Mouse (Mus musculus) kidney, embryonic 16.5 days (tissue): Measurements from ENCODE around the gene Camta2. TPM values are rescaled to one million over a fixed set of nuclear protein-coding genes. Genes with fewer than 3 reads are reported as not detected.

ENCODE experiments used
- ATAC-seq: fragments of 200-750 bp; cut with Nextera tagmentation; 2 replicates; pipeline ENCODE4 v1.8.0; 2017; ENCODE audit warnings: moderate TSS enrichment; ENCODE audit not compliant: low FRiP score, low TSS enrichment
- H3K27ac ChIP-seq: fragments of 300-500 bp; sonication (generic); 2 replicates; pipeline ENCODE4 v1.5.1; 2014; ENCODE audit warnings: low read length
- H3K27me3 ChIP-seq: fragments of 300-500 bp; sonication (generic); 2 replicates; pipeline ENCODE4 v1.6.1; 2014; ENCODE audit warnings: low read length, control low read depth, mixed read lengths; ENCODE audit not compliant: insufficient read depth
- H3K36me3 ChIP-seq: fragments of 300-500 bp; sonication (generic); 2 replicates; pipeline ENCODE4 v1.6.1; 2014; ENCODE audit warnings: low read length, control low read depth, mixed read lengths; ENCODE audit not compliant: insufficient read depth
- H3K4me1 ChIP-seq: fragments of 300-500 bp; sonication (generic); 2 replicates; pipeline ENCODE4 v1.6.1; 2014; ENCODE audit warnings: low read length, control low read depth, mixed read lengths; ENCODE audit not compliant: insufficient read depth
- H3K4me2 ChIP-seq: fragments of 300-500 bp; sonication (generic); replicated peaks from 2 replicates; pipeline ENCODE4 v1.6.1; 2014; ENCODE audit warnings: low read depth, low read length
- H3K4me3 ChIP-seq: fragments of 300-500 bp; sonication (generic); 2 replicates; pipeline ENCODE4 v1.5.1; 2014; ENCODE audit warnings: mild to moderate bottlenecking, low read length
- H3K9ac ChIP-seq: fragments of 300-500 bp; sonication (generic); replicated peaks from 2 replicates; pipeline ENCODE4 v1.6.1; 2014; ENCODE audit warnings: low read length
- H3K9me3 ChIP-seq: fragments of 300-500 bp; sonication (generic); 2 replicates; pipeline ENCODE4 v1.6.1; 2016; ENCODE audit warnings: low read length, control low read depth
- WGBS: fragments of 180-500 bp; shearing (Covaris S2); extraction: QIAGEN DNeasy Blood & Tissue Kit; methylation state at CpG from one replicate; pipeline ENCODE4 v1.1.7; 2014; 5-methylcytosine and 5-hydroxymethylcytosine counted together
- polyA plus RNA-seq: library from polyadenylated mRNA; unstranded; fragments of >200 nt; fragmentation: Nextera tagmentation; extraction: Ambion mirVana; gene quantifications from 2 replicates; pipeline ENCODE4 v1.2.1, GENCODE M21; 2015

The Camta2 gene
- polyA plus RNA-seq, 1 experiment from 2014 or later: 12.7 TPM

DNA sequence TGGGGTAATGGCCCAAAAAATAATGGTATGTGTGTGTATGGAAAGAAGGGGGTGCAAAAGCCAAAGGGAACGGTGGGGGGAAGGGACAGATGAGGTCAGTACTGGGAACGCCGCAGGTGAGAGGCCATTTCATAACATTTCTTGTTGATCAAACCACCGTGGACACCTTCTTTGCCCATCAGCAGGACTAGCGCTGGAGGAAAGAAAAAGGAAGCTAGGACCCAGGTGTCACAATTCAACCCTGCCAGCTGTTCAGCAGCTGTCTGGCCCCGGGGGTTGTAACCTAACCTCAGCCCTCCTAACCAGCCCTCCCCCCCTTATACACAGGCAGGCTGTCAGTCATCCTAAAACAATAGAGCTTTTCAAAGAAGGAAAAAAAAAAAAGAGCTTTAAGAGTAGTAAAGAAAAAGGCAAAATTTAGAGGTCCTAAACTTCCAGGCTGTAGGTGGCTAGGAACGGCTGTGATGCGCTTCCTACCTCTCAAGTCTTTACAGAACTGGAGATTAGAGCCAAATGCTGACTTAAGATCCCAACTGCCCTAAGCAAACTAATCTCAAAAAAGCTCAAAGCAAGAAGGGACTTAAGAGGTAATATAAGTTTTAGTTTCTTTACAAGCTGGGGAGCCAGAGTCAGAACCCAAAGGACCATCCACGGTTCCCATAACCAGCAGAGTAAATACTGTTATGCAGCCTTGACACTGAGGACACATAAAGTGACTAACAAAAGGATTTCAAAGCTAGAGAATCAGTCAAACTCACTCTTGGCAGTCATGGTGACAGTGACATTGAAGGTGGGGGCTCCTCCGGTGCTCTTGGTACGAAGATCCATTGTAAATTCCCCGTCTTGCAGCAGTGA is 35.6 kb downstream of the Camta2 start:
- no peaks in the 10 kb centered on the region for H3K27me3 ChIP-seq
- peaks cover 67% of the 10 kb centered on the region for H3K4me1 ChIP-seq
- H3K4me2 ChIP-seq: peak overlapping the region; percentile 98
- no peaks in the 10 kb centered on the region for H3K9me3 ChIP-seq
- WGBS: 39% methylated on average over 12 of the region's 12 CpGs
- H3K27ac ChIP-seq: peak overlapping the region; percentile 99
- peak overlapping the region; percentile 99 for H3K9ac ChIP-seq
- H3K36me3 ChIP-seq: peaks cover 41% of the 10 kb centered on the region
- peak overlapping the region; percentile 100 for H3K4me3 ChIP-seq
- no peak for ATAC-seq

DNA sequence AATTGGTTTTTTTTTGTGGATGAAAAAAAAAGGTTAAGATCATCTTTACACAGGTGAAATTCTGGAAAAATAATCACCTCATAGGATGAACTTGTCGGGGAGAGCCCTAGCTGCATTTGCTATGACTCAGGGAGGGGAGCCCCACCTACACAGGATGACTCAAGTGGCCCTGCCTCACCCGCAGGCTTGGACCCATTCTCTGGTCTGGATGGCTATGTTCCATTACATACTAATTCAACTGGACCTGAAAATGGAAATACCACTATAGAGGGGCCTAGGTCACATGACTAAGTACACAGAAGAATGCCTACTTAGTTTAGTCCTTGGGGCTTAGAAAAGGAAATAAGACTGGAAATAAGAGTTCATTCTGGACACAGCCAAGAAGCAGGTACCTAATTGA is 36.5 kb downstream of the Camta2 start:
- H3K27me3 ChIP-seq: no peaks in the 10 kb centered on the region
- peak overlapping the region; percentile 98; the same call in 1 of the 2 replicates for H3K4me2 ChIP-seq
- H3K4me1 ChIP-seq: peaks cover 59% of the 10 kb centered on the region
- peaks cover 41% of the 10 kb centered on the region for H3K36me3 ChIP-seq
- ATAC-seq: no peak
- WGBS: 68% methylated on average over 2 of the region's 2 CpGs
- H3K9ac ChIP-seq: no peak overlapping the region; the same call in 1 of the 2 replicates
- H3K4me3 ChIP-seq: peak overlapping the region; percentile 100; the same call in 1 of the 2 replicates
- H3K9me3 ChIP-seq: no peaks in the 10 kb centered on the region
- H3K27ac ChIP-seq: no peak overlapping the region; the same call in 1 of the 2 replicates

DNA sequence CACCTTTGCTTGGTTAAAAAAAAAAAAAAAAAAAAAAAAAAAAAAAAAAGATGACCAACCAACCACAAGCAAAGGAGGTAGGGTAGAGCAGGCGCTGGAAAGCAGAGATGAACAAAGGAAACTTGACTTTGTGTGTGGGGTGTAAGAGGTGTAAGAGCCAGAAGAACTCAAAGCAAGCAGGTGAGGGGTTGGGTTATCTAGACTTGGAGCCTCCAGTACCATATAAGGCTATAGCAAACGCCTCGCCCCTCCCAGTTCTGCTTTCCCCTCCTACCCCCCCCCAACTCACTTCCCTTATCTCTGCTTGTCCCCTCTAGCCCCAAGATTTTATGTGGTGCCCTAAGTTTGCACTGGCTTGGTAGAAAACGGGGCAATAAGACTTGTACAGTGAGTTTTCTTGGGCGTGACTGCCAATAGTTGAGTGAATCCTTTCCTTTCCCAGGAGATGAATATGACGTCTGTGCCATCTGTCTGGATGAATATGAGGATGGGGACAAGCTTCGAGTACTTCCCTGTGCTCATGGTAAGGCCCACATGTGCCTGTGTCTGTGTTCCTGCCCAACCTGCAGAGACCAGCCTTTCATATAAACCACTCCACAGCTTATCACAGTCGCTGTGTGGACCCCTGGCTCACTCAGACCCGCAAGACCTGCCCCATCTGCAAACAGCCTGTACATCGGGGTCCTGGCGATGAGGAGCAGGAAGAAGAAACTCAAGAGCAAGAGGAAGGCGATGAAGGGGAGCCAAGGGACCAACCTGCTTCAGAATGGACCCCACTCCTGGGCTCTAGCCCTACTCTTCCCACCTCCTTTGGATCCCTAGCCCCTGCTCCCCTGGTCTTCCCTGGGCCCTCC is 37.4 kb downstream of the Camta2 start:
- peaks cover 58% of the 10 kb centered on the region for H3K4me1 ChIP-seq

DNA sequence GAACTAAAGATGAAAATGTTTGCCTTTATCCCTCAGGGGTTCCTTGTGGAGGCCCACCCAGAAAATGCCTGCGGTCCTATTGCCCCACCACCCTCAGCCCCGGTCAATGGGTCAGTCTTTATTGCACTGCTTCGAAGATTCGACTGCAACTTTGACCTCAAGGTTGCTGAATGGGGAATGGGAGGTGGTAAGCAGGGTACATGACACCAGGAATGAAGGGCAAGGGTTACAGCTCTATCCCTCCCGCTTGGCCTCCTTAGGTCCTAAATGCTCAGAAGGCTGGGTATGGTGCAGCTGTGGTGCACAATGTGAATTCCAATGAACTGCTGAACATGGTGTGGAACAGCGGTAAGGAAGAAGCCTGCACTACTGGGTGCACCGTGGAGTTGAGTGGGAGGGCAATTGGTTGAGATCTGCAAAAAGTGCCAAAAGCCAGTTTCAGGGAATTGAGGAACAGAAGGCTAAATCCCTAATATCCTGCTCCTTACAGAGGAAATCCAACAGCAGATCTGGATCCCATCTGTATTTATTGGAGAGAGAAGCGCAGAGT is 38.6 kb downstream of the Camta2 start:
- H3K9me3 ChIP-seq: no peaks in the 10 kb centered on the region
- peaks cover 63% of the 10 kb centered on the region for H3K4me1 ChIP-seq
- H3K4me3 ChIP-seq: peak overlapping the region; percentile 68; the same call in 1 of the 2 replicates
- no peaks in the 10 kb centered on the region for H3K27me3 ChIP-seq
- no peak for ATAC-seq
- WGBS: 71% methylated on average over 8 of the region's 8 CpGs
- no peak overlapping the region for H3K27ac ChIP-seq
- peaks cover 52% of the 10 kb centered on the region for H3K36me3 ChIP-seq
- H3K4me2 ChIP-seq: 0 out of 2 replicates have a peak overlapping the region, but pooled peaks have one; percentile 97
- 0 out of 2 replicates have a peak overlapping the region, but pooled peaks have one; percentile 36 for H3K9ac ChIP-seq

More for the DNA sequence above, 37.4 kb downstream of the Camta2 start:
- Histone ChIP-seq H3K4me3 (no peak overlapping the region), H3K36me3 (peaks cover 41% of the 10 kb centered on the region), H3K9ac (0 out of 2 replicates have a peak overlapping the region, but pooled peaks have one; percentile 19), H3K27me3 (no peaks in the 10 kb centered on the region), H3K4me2 (peak overlapping the region; percentile 98; the same call in 1 of the 2 replicates), H3K27ac (no peak overlapping the region; the same call in 1 of the 2 replicates), H3K9me3 (no peaks in the 10 kb centered on the region)
- WGBS: 82% methylated on average over 12 of the region's 12 CpGs
- no peak for ATAC-seq

DNA sequence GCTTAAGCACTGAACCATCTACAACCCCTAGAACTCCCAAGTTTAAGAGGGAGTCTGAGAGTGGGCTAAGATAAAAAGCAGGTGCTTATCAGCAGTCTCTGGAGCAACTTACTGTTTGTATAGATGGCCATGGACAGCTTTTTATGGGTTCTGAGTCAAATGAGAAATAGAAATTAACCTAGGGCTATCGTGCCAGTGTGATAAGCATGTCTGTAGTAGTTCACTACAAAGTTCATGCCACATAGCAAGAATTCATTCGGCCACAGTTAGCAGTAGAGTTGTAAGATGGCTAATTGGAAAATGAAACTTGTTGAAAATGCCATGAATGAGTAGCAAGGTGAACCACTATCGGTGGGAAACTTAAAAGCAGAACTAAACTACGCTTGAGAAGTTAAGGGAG is 39.4 kb downstream of the Camta2 start:
- H3K27me3 ChIP-seq: no peaks in the 10 kb centered on the region
- peaks cover 63% of the 10 kb centered on the region for H3K4me1 ChIP-seq
- peak overlapping the region; percentile 99; the same call in 1 of the 2 replicates for H3K27ac ChIP-seq
- peak overlapping the region; percentile 68 for H3K4me3 ChIP-seq
- no peaks in the 10 kb centered on the region for H3K9me3 ChIP-seq
- no peak for ATAC-seq
- 78% methylated on average over 4 of the region's 4 CpGs for WGBS
- peak overlapping the region; percentile 76 for H3K9ac ChIP-seq
- peak overlapping the region; percentile 97 for H3K4me2 ChIP-seq
- peaks cover 57% of the 10 kb centered on the region for H3K36me3 ChIP-seq

DNA sequence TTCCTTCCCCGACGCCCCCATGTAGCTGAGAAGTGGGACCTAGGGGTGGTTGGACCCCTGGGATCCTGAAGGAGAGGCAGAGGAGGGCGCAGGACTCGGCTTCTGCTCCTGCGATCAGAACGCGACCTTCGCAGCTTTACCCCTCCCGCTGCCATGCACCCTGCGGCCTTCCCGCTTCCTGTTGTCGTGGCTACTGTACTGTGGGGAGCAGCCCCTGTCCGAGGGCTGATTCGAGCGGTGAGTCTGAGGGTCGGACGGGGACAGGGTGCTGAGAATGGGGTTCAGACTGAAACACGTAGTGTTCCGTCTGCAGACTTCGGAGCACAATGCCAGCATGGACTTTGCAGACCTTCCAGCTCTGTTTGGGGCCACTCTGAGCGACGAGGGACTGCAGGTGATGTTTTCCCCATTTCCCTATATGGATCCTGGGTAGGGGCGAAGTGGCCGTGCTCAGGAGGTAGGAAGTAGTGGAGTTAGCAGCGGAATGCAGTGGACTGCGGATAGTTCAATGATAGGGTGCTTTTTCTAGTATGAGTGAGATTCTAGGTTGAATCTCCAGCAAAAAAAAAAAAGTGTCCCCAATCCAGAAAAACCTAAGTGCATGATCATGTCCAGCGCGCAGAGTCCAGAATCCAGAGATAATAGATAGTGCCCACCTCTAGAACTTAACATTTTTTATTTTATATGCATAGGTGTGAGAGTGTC is 40.0 kb downstream of the Camta2 start:
- peak overlapping the region; percentile 68 for H3K4me3 ChIP-seq
- H3K9ac ChIP-seq: peak overlapping the region; percentile 76
- H3K4me1 ChIP-seq: peaks cover 61% of the 10 kb centered on the region
- no peaks in the 10 kb centered on the region for H3K9me3 ChIP-seq
- H3K4me2 ChIP-seq: peak overlapping the region; percentile 97
- peaks cover 60% of the 10 kb centered on the region for H3K36me3 ChIP-seq
- WGBS: 2% methylated on average over 28 of the region's 28 CpGs
- peak; percentile 12 for ATAC-seq
- no peaks in the 10 kb centered on the region for H3K27me3 ChIP-seq
- peak overlapping the region; percentile 99 for H3K27ac ChIP-seq

DNA sequence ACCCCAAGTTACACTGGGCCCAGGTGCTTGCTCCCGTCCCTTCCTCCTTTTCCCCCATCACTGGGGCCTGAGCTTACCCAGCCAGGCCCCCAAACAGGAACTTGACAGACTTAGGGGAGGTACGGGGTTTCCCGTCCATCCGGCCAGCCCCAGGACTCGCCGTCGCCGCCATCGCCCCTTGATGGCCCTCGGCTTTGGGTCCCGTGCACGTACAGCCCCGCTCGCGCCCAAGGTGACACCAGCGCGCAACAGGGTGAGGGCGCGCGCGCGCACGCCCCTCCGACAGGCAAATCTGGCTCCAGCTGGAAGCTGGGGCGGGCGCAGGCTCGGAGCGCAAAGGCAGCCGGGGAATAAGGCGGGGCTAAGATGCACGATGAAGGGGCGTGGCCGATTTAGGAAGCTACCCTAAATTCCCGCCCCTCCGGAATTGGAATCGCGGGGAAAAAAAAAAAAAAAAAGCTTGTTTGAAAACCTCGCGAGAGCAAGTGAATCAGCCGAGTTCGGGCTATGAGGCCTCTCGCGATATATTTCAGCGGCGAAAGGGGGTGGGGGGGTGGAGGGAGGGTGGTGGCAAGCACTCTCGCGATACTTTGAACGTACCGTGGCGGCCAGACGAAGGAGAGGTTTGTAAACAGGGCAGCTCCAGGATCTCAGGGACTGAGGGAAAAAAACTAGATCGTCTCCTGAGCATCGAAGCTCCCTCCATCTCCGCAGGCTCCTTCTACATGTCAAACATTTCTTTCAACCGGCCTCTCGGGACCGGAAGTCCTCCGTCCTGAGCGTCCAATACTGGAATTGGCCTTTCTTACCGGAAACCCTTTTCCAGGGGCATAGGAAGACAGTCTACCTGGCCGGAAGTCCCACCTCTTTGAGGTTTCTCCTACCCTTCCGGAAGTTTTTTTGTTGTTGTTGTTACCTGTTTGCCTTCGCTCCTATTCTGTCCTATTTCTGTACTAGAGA is 40.9 kb downstream of the Camta2 start, which contains the start of the genes Rnf167 and Slc25a11:
Gene Rnf167 (plus strand): TSS at position 545 of the 960 bp plus-strand sequence.
Gene Slc25a11 (minus strand): TSS at position 789 of the 960 bp plus-strand sequence.
- peaks cover 52% of the 10 kb centered on the region for H3K4me1 ChIP-seq
- H3K9ac ChIP-seq: peak within 1 kb of the TSS; percentile 97
- peak within 1 kb of the TSS; percentile 99 for H3K27ac ChIP-seq
- no peaks in the 10 kb centered on the region for H3K27me3 ChIP-seq
- ATAC-seq: peak; percentile 89
- peak within 1 kb of the TSS; percentile 68 for H3K4me3 ChIP-seq
- H3K4me2 ChIP-seq: peak within 1 kb of the TSS; percentile 97
- H3K9me3 ChIP-seq: no peaks in the 10 kb centered on the region
- peaks cover 52% of the 10 kb centered on the region for H3K36me3 ChIP-seq
- under 1% methylated on average over 63 of the region's 63 CpGs for WGBS

DNA sequence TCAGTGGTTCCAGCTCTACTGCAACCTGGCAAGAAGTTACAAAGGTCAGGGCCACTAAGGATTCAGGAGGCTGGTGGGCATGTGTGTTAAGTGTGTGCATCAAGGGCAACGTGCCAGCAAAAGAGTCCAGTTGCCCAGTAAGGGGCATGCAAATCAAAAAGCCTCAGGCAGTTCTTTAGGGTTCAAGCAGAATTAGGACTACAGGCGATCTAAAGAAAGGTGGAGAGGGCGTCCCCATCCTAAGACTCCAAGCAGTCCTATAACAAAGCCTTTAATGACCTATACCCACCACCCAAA is 41.7 kb downstream of the Camta2 start:
- H3K36me3 ChIP-seq: peaks cover 44% of the 10 kb centered on the region
- WGBS: 19% methylated on average over 3 of the region's 3 CpGs
- no peak; the same call in 1 of the 2 replicates for ATAC-seq

More for the DNA sequence above, 41.7 kb downstream of the Camta2 start:
- H3K9ac ChIP-seq: peak overlapping the region; percentile 97
- H3K4me1 ChIP-seq: peaks cover 44% of the 10 kb centered on the region
- H3K4me3 ChIP-seq: peak overlapping the region; percentile 68
- H3K9me3 ChIP-seq: no peaks in the 10 kb centered on the region
- H3K27ac ChIP-seq: peak overlapping the region; percentile 96
- H3K27me3 ChIP-seq: no peaks in the 10 kb centered on the region
- peak overlapping the region; percentile 92 for H3K4me2 ChIP-seq
